ENCODE assay signal across 9 mouse cellular contexts in genomic region chr6:33126574-33126973, GRCm38 (mm10).
A peak's percentile ranks its signal among the peaks of the same experiment; 100 is the strongest.
DNase-seq lines count a peak whose midpoint lies in the region; ATAC-seq and TF ChIP-seq lines count a peak whose summit lies in the region.
"Had no signal": no experiment of that assay in that cellular context is flagged by ENCODE, and none has a peak within 500 bp of the region (broad histone marks: within the 10 kb centered on the region; RNA-seq: fewer than 3 reads in every experiment).

No protein-coding gene starts in this region.

- H3K79me2 ChIP-seq in C2C12 (ENCODE audit: control insufficient read depth, insufficient read depth), result no peaks in the 10 kb centered on the region

- H3K27me3 ChIP-seq in C2C12 (ENCODE audit: control insufficient read depth, insufficient read depth, insufficient read length), result peaks cover 3% of the 10 kb centered on the region

- TF ChIP-seq CTCF in C2C12 (IDR thresholded peaks at IDR 0.05; ENCODE audit: control insufficient read depth, insufficient read depth, insufficient read length), result peak; percentile 25

- peak; percentile 100 for ATAC-seq in common myeloid progenitor, adult 5-6 weeks (replicated peaks; ENCODE audit: low read depth, poor library complexity, severe bottlenecking)
- ATAC-seq in granulocyte monocyte progenitor cell, adult 5-6 weeks (replicated peaks; ENCODE audit: poor library complexity, severe bottlenecking), result peak; percentile 98

- H3K4me3 ChIP-seq in C2C12 (ENCODE audit: insufficient read depth, poor library complexity, severe bottlenecking), result no peak overlapping the region
- H3K4me3 ChIP-seq: heart, embryonic 13.5 days had no signal

- H3K36me3 ChIP-seq in C2C12 (ENCODE audit: control insufficient read depth, insufficient read depth), result no peaks in the 10 kb centered on the region
- H3K36me3 ChIP-seq: heart, embryonic 13.5 days had no signal

- peak; percentile 89 for DNase-seq in ZHBTc4 (ENCODE audit: low read depth, low spot score)
- peak; percentile 94 for DNase-seq in kidney, postnatal 4 days
- peak; percentile 84 for DNase-seq in lung, postnatal 10 days
- peak; percentile 61 for DNase-seq in right cerebral cortex, postnatal 14 days
- peak; percentile 51 to 80 for DNase-seq in urinary bladder, postnatal 4 days (ENCODE audit: low spot score in 2 of 2)

- H3K79me3 ChIP-seq in C2C12 (ENCODE audit: low read depth), result no peaks in the 10 kb centered on the region

- H3ac ChIP-seq in C2C12 (ENCODE audit: control insufficient read depth, insufficient read length, low read depth), result no peak overlapping the region

TF ChIP-seq in C2C12, 6 proteins besides CTCF, POLR2A, EP300 and RAD21:
- no peak for TF ChIP-seq MYOG (IDR thresholded peaks at IDR 0.05; ENCODE audit: control insufficient read depth, extremely low read depth, insufficient read length)
- peak; percentile 56 for TF ChIP-seq MAX (IDR thresholded peaks at IDR 0.05)
TF ChIP-seq in C2C12: peak in this region for 1.
